Mouse (Mus musculus): ENCODE measurements around the gene Efnb1. TPM values are rescaled to one million over a fixed set of nuclear protein-coding genes. Genes with fewer than 3 reads are reported as not detected.

Gene Efnb1
- polyA plus RNA-seq, 1 experiment from 2014 or later, result 39.8 TPM

DNA sequence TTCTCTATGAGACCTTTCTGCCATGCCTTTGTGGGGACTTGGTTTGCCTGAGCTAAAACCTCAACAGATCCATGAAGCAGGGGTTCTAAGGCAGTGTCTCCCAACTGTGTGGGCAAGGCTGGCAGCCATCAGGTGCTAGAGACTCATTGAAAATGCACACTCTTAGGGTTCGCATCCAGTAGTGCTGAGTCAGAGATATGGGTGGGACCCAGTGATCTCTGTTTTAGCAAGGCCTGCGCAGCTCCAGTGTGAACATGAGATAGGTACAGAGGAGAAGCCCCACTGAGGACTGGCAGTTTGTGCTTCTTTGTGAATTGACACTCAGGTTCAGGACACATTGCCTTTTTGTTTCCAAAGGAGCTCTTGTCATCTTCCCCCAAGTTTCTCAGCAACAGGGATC, 28.2 kb downstream of the Efnb1 start:
- ATAC-seq (ENCODE audit: low read depth), result no peak
- Histone ChIP-seq H3K4me1 (replicated peaks) (no peaks in the 10 kb centered on the region), H3K4me2 (no peak overlapping the region), H3K9ac (no peak overlapping the region), H3K9me3 (no peaks in the 10 kb centered on the region), H3K27ac (replicated peaks) (no peak overlapping the region), H3K36me3 (no peaks in the 10 kb centered on the region), H3K4me3 (no peak overlapping the region), H3K27me3 (peaks cover 74% of the 10 kb centered on the region)
- 96% methylated on average over 2 of the region's 2 CpGs for WGBS

DNA sequence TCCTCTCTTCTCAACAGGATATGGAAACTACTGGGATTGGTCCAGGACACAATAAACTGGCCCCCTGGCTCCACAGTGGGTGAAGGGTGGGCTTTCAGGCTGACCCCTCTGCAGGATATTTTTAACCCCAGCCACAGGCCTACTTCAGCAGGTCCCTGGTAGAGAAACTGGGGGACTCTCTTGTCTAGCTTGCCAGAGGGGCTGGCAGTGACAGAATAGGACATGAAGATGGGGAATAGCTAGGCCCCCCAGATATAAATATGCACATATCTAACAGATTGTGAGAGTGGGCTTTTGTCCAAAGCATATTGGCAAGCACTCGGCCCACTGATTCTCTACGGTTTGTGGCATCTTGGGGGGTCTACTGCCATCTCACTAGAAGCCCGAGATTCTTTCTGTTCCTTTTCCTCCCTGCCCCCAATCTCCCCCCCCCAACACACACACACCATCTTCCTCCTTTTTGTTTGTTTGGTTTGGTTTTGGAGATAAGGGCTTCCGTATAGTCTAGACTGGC, 29.0 kb downstream of the Efnb1 start:
- peaks cover 78% of the 10 kb centered on the region for H3K27me3 ChIP-seq
- no peak overlapping the region for H3K4me3 ChIP-seq
- no peaks in the 10 kb centered on the region for H3K9me3 ChIP-seq
- no peak overlapping the region for H3K27ac ChIP-seq (replicated peaks)
- no peak for ATAC-seq (ENCODE audit: low read depth)
- H3K36me3 ChIP-seq, result no peaks in the 10 kb centered on the region
- 54% methylated on average over 4 of the region's 4 CpGs for WGBS
- no peak overlapping the region for H3K4me2 ChIP-seq
- no peaks in the 10 kb centered on the region for H3K4me1 ChIP-seq (replicated peaks)
- H3K9ac ChIP-seq, result no peak overlapping the region

GRCm38 (mm10) chrX:99167014-99167413, 31.1 kb downstream of the Efnb1 start:
- Histone ChIP-seq H3K36me3 (no peaks in the 10 kb centered on the region), H3K9me3 (no peaks in the 10 kb centered on the region), H3K27me3 (peaks cover 74% of the 10 kb centered on the region), H3K4me3 (no peak overlapping the region), H3K27ac (replicated peaks) (no peak overlapping the region), H3K9ac (no peak overlapping the region), H3K4me2 (no peak overlapping the region), H3K4me1 (replicated peaks) (no peaks in the 10 kb centered on the region)
- 78% methylated on average over 1 of the region's 1 CpGs for whole genome bisulfite sequencing
- ATAC-seq (ENCODE audit: low read depth), result no peak

DNA sequence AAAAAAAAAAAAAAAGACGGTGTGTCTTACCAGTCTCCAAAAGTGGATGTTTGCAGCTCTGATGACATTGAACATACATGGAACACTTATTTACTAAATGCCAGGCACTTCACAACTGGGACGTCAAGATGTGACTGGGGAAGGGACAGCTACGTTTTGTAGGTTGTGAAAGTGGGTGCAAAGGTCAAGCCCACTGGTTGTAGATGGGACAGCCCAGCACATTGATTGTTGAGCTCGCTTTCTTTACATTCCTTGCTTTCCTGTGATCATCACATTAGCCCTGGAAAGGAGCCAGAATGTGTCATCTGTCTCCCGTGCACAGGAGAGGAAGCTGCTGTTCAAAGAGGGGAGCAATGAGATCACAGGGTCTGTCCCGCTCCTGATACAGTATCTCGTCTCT, 31.6 kb downstream of the Efnb1 start:
- Histone ChIP-seq H3K27ac (replicated peaks) (no peak overlapping the region), H3K4me2 (no peak overlapping the region), H3K9me3 (no peaks in the 10 kb centered on the region), H3K9ac (no peak overlapping the region), H3K36me3 (no peaks in the 10 kb centered on the region), H3K27me3 (peaks cover 73% of the 10 kb centered on the region), H3K4me1 (replicated peaks) (no peaks in the 10 kb centered on the region), H3K4me3 (no peak overlapping the region)
- ATAC-seq (ENCODE audit: low read depth), result no peak
- WGBS, result 77% methylated on average over 7 of the region's 7 CpGs

DNA sequence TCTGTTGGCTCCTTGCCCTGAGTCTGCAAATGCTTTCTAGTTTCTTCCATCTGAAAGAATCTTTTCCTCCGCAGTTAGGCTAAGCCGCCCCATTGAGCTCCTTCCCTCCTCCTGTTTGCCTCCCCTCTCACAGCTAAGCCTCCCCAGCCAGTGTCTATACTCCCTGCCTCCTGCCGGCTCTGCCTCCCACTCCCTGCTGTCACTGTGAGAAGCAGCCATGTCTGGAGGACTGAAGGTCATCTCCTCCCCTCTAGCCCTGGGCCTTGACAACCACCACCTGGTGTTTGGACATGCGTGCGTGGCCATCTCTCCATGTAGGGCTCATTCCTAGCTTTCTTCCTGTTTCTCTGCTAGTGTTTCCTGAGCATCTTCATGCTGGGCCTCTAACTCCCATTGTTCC, 36.4 kb downstream of the Efnb1 start:
- 67% methylated on average over 5 of the region's 5 CpGs for WGBS
- peaks cover 60% of the 10 kb centered on the region for H3K27me3 ChIP-seq

GRCm38 (mm10) chrX:99185081-99185596, 49.2 kb downstream of the Efnb1 start:
- no peak overlapping the region for H3K9ac ChIP-seq
- H3K27ac ChIP-seq (replicated peaks), result no peak overlapping the region
- no peaks in the 10 kb centered on the region for H3K9me3 ChIP-seq
- H3K4me2 ChIP-seq, result no peak overlapping the region
- H3K27me3 ChIP-seq, result peaks cover 66% of the 10 kb centered on the region
- no peak overlapping the region for H3K4me3 ChIP-seq
- no peaks in the 10 kb centered on the region for H3K4me1 ChIP-seq (replicated peaks)
- H3K36me3 ChIP-seq, result no peaks in the 10 kb centered on the region
- ATAC-seq (ENCODE audit: low read depth), result peak; percentile 50; the same call in 1 of the 2 replicates
- WGBS, result 54% methylated on average over 7 of the region's 9 CpGs

More for the DNA sequence above, 36.4 kb downstream of the Efnb1 start:
- H3K27ac ChIP-seq (replicated peaks), result no peak overlapping the region
- H3K4me1 ChIP-seq (replicated peaks), result no peaks in the 10 kb centered on the region
- no peak overlapping the region for H3K4me2 ChIP-seq
- ATAC-seq (ENCODE audit: low read depth), result no peak
- no peak overlapping the region for H3K9ac ChIP-seq
- H3K36me3 ChIP-seq, result no peaks in the 10 kb centered on the region
- no peaks in the 10 kb centered on the region for H3K9me3 ChIP-seq
- H3K4me3 ChIP-seq, result no peak overlapping the region

- Histone ChIP-seq H3K36me3 (no peaks in the 10 kb centered on the region), H3K9ac (no peak overlapping the region), H3K27ac (replicated peaks) (no peak overlapping the region), H3K4me2 (no peak overlapping the region), H3K4me1 (replicated peaks) (no peaks in the 10 kb centered on the region), H3K27me3 (peaks cover 71% of the 10 kb centered on the region), H3K9me3 (no peaks in the 10 kb centered on the region), H3K4me3 (no peak overlapping the region)
- 37% methylated on average over 10 of the region's 10 CpGs for WGBS
- ATAC-seq (ENCODE audit: low read depth), result peak; percentile 61; the same call in 1 of the 2 replicates
These were observed 50.8 kb downstream of the Efnb1 start for GRCm38 (mm10) chrX:99186497-99187435.

DNA sequence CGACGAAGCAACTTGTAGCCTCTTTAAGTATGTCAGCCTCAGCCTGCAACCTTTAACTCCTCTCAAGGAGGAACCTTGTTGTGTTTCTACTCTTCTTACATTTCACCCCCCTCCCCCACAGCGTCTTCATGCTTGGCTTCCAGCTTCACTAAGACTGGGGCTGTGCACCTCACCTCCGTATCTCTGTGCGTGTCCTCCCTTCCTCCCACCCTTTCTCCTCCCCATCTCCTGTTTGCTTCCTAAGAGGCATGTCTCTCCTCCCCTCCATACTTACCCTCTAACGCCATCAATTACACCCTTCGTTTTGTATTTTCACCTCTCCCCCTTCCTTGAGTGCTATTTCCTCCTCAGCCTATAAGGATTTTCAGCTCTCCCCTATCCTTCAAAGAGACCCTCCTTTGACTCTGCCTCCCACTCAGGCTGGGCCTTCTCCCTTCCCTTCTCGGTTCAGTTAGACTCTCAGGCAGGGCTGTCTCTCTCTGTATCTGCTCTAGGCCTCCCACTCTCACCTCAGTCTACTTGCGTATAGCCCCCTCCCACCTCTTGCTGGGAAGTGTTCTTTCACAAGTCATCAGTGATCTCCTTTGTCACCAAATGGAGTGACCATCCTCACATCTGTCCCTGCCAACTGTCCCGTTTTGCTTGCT, 55.6 kb downstream of the Efnb1 start:
- H3K27ac ChIP-seq (replicated peaks), result no peak overlapping the region
- peaks cover 75% of the 10 kb centered on the region for H3K27me3 ChIP-seq
- ATAC-seq (ENCODE audit: low read depth), result no peak
- peaks cover 1% of the 10 kb centered on the region; the same call in 1 of the 2 replicates for H3K4me1 ChIP-seq (replicated peaks)
- H3K9ac ChIP-seq, result no peak overlapping the region
- H3K9me3 ChIP-seq, result no peaks in the 10 kb centered on the region
- WGBS, result 71% methylated on average over 10 of the region's 10 CpGs
- H3K4me2 ChIP-seq, result no peak overlapping the region
- H3K4me3 ChIP-seq, result no peak overlapping the region
- no peaks in the 10 kb centered on the region for H3K36me3 ChIP-seq

DNA sequence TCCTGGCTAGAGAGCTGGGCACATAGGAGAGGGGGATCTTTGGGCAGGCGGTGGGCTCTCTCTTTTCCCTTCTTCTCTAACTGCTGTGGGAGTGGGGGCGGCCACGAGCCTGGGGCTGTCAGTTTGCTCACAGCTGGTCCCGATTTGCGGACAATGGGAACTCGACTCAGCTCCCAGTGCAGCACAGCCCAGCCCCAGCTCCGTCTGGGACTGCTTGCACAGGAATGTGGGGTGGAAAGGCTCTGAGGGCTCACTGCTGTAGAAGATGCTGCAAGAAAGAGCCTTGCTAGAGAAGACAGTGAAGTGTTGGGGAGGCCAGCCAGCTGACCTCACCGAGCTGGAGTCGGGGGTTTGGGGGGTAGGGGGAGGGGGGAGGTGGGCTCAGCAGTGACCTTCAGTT, 61.0 kb downstream of the Efnb1 start:
- Histone ChIP-seq H3K4me1 (replicated peaks) (peaks cover 30% of the 10 kb centered on the region), H3K36me3 (no peaks in the 10 kb centered on the region), H3K4me3 (no peak overlapping the region), H3K9me3 (no peaks in the 10 kb centered on the region), H3K27me3 (peaks cover 32% of the 10 kb centered on the region), H3K4me2 (no peak overlapping the region), H3K27ac (replicated peaks) (no peak overlapping the region), H3K9ac (no peak overlapping the region)
- WGBS, result 27% methylated on average over 8 of the region's 9 CpGs
- no peak for ATAC-seq (ENCODE audit: low read depth)

DNA sequence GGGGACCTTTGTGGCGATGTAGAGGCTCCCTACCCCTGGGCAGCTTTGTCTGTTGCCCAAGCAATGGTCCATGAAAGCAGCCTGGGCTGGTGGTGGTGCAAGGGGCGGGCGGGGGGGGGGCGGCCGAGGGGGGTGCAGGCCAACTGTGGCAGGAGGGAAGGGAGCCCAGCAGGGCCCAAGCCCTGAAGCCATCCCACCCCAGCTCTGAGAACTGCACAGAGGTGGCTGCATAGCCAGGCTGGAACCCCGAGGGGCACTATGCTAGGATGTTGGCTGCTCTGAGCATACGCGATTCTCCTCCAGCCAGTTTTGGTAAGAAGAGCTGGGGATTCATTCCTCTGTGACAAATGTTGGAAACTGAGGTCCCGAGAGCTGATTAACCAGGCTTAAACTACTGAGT, 62.6 kb downstream of the Efnb1 start:
- H3K9me3 ChIP-seq, result no peaks in the 10 kb centered on the region
- peak overlapping the region; percentile 61 for H3K9ac ChIP-seq
- H3K4me1 ChIP-seq (replicated peaks), result peaks cover 30% of the 10 kb centered on the region
- H3K4me3 ChIP-seq, result 0 out of 2 replicates have a peak overlapping the region, but pooled peaks have one; percentile 10
- peak; percentile 69 for ATAC-seq (ENCODE audit: low read depth)
- peak overlapping the region; percentile 48 for H3K4me2 ChIP-seq
- 32% methylated on average over 6 of the region's 9 CpGs for WGBS
- H3K36me3 ChIP-seq, result no peaks in the 10 kb centered on the region
- H3K27ac ChIP-seq (replicated peaks), result peak overlapping the region; percentile 93
- H3K27me3 ChIP-seq, result peaks cover 23% of the 10 kb centered on the region

Measured in neural tube, embryonic 13.5 days (tissue).